Mouse (Mus musculus) stomach, postnatal 0 days (tissue): ENCODE data around the gene Rims3. TPM values are rescaled to one million over a fixed set of nuclear protein-coding genes. Genes with fewer than 3 reads are reported as not detected.

Experiments
- ATAC-seq: fragments of 200-750 bp; cut with Nextera tagmentation; 2 replicates; pipeline ENCODE4 v1.8.0; 2017; ENCODE audit not compliant: low FRiP score, low TSS enrichment
- DNase-seq: peaks from one replicate; pipeline ENCODE4 v3.0.0-alpha.2; 2016; ENCODE audit warnings: low spot score
- H3K27ac ChIP-seq: fragments of 300-500 bp; sonication (generic); replicated peaks from 2 replicates; pipeline ENCODE4 v1.5.1; 2014; ENCODE audit warnings: mild to moderate bottlenecking, control low read depth
- H3K27me3 ChIP-seq: fragments of 300-500 bp; sonication (generic); 2 replicates; pipeline ENCODE4 v1.6.1; 2014; ENCODE audit warnings: low read length; ENCODE audit not compliant: control insufficient read depth, insufficient read depth
- H3K36me3 ChIP-seq: fragments of 300-500 bp; sonication (generic); 2 replicates; pipeline ENCODE4 v1.6.1; 2014; ENCODE audit warnings: low read length, mixed read lengths; ENCODE audit not compliant: control insufficient read depth, insufficient read depth
- H3K4me1 ChIP-seq: fragments of 300-500 bp; sonication (generic); replicated peaks from 2 replicates; pipeline ENCODE4 v1.6.1; 2014; ENCODE audit warnings: antibody characterized with exemption; ENCODE audit not compliant: control insufficient read depth, insufficient read depth
- H3K4me2 ChIP-seq: fragments of 300-500 bp; sonication (generic); replicated peaks from 2 replicates; pipeline ENCODE4 v1.6.1; 2014; ENCODE audit warnings: low read depth, mild to moderate bottlenecking, control low read depth, moderate library complexity
- H3K4me3 ChIP-seq: fragments of 300-500 bp; sonication (generic); 2 replicates; pipeline ENCODE4 v1.5.1; 2014; ENCODE audit warnings: low read depth, low read length, control low read depth
- H3K9ac ChIP-seq: fragments of 300-500 bp; sonication (generic); 2 replicates; pipeline ENCODE4 v1.6.1; 2014; ENCODE audit warnings: mild to moderate bottlenecking, low read length, control low read depth, mixed read lengths
- H3K9me3 ChIP-seq: fragments of 300-500 bp; sonication (generic); 2 replicates; pipeline ENCODE4 v1.6.1; 2016; ENCODE audit warnings: low read length; ENCODE audit not compliant: control insufficient read depth
- CTCF ChIP-seq: IDR thresholded peaks from 2 replicates; pipeline ENCODE4 v1.5.1; 2016; ENCODE audit warnings: antibody characterized with exemption, low read depth, mild to moderate bottlenecking, moderate library complexity
- EP300 ChIP-seq: optimal IDR thresholded peaks from 2 replicates; pipeline ENCODE3; 2016; ENCODE audit warnings: antibody characterized with exemption
- WGBS: fragments of 180-500 bp; shearing (Covaris S2); extraction: QIAGEN DNeasy Blood & Tissue Kit; methylation state at CpG from one replicate; pipeline ENCODE4 v1.1.7; 2014; 5-methylcytosine and 5-hydroxymethylcytosine counted together
- polyA plus RNA-seq: library from polyadenylated mRNA; unstranded; fragments of >200 nt; fragmentation: Nextera tagmentation; extraction: Ambion mirVana; gene quantifications from 2 replicates; pipeline ENCODE4 v1.2.1, GENCODE M21; 2015

Gene Rims3
- polyA plus RNA-seq, 1 experiment from 2014 or later: 0.70 TPM

GRCm38 (mm10) chr4:120850946-120851345, 3.7 kb upstream of the Rims3 start:
- whole genome bisulfite sequencing: 2% methylated on average over 10 of the region's 10 CpGs
- H3K4me1 ChIP-seq: no peaks in the 10 kb centered on the region
- no peak overlapping the region for H3K4me3 ChIP-seq
- no peaks in the 10 kb centered on the region for H3K9me3 ChIP-seq
- H3K27ac ChIP-seq: no peak overlapping the region
- ATAC-seq (no peak), DNase-seq (peak; percentile 80)
- no peaks in the 10 kb centered on the region for H3K27me3 ChIP-seq
- TF ChIP-seq EP300: no peak
- peak; percentile 88 for TF ChIP-seq CTCF
- H3K4me2 ChIP-seq: no peak overlapping the region
- no peak overlapping the region for H3K9ac ChIP-seq
- no peaks in the 10 kb centered on the region for H3K36me3 ChIP-seq

GRCm38 (mm10) chr4:120855360-120856060, 894 bp downstream of the Rims3 start:
- H3K4me3 ChIP-seq: peak overlapping the region; percentile 58
- no peaks in the 10 kb centered on the region for H3K9me3 ChIP-seq
- DNase-seq (no peak), ATAC-seq (no peak)
- no peaks in the 10 kb centered on the region for H3K4me1 ChIP-seq
- H3K9ac ChIP-seq: no peak overlapping the region
- 37% methylated on average over 7 of the region's 7 CpGs for WGBS
- peak overlapping the region; percentile 88 for H3K4me2 ChIP-seq
- no peaks in the 10 kb centered on the region for H3K27me3 ChIP-seq
- no peak for TF ChIP-seq CTCF
- H3K36me3 ChIP-seq: no peaks in the 10 kb centered on the region
- H3K27ac ChIP-seq: no peak overlapping the region

GRCm38 (mm10) chr4:120856376-120856775, 1.8 kb downstream of the Rims3 start:
- 50% methylated on average over 5 of the region's 5 CpGs for WGBS
- H3K36me3 ChIP-seq: no peaks in the 10 kb centered on the region
- no peak overlapping the region for H3K4me3 ChIP-seq
- no peak overlapping the region for H3K9ac ChIP-seq
- H3K4me1 ChIP-seq: no peaks in the 10 kb centered on the region
- H3K27me3 ChIP-seq: no peaks in the 10 kb centered on the region
- no peaks in the 10 kb centered on the region for H3K9me3 ChIP-seq
- H3K27ac ChIP-seq: no peak overlapping the region
- no peak overlapping the region for H3K4me2 ChIP-seq
- TF ChIP-seq EP300: no peak
- TF ChIP-seq CTCF: no peak
- ATAC-seq: no peak
- no peak for DNase-seq

- H3K4me3 ChIP-seq: no peak overlapping the region
- H3K36me3 ChIP-seq: no peaks in the 10 kb centered on the region
- no peak for DNase-seq
- TF ChIP-seq CTCF (no peak), EP300 (no peak)
- no peaks in the 10 kb centered on the region for H3K9me3 ChIP-seq
- 59% methylated on average over 7 of the region's 7 CpGs for WGBS
- H3K27ac ChIP-seq: no peak overlapping the region
- no peaks in the 10 kb centered on the region for H3K27me3 ChIP-seq
- no peak for ATAC-seq
- H3K9ac ChIP-seq: no peak overlapping the region
- no peaks in the 10 kb centered on the region for H3K4me1 ChIP-seq
- H3K4me2 ChIP-seq: no peak overlapping the region
Observed at GRCm38 (mm10) chr4:120859865-120860264, 5.2 kb downstream of the Rims3 start.

GRCm38 (mm10) chr4:120866211-120866610, 11.6 kb downstream of the Rims3 start:
- Histone ChIP-seq H3K27me3 (no peaks in the 10 kb centered on the region), H3K36me3 (no peaks in the 10 kb centered on the region), H3K27ac (no peak overlapping the region), H3K4me1 (no peaks in the 10 kb centered on the region), H3K9ac (no peak overlapping the region), H3K4me2 (no peak overlapping the region), H3K9me3 (no peaks in the 10 kb centered on the region), H3K4me3 (no peak overlapping the region)
- 6% methylated on average over 6 of the region's 6 CpGs for WGBS
- DNase-seq (peak; percentile 77), ATAC-seq (0 out of 2 replicates have a peak, but pooled peaks have one; percentile 39)
- TF ChIP-seq CTCF: no peak
- TF ChIP-seq EP300: no peak

- H3K9ac ChIP-seq: no peak overlapping the region
- H3K4me3 ChIP-seq: no peak overlapping the region
- H3K27ac ChIP-seq: no peak overlapping the region
- H3K9me3 ChIP-seq: no peaks in the 10 kb centered on the region
- H3K4me2 ChIP-seq: no peak overlapping the region
- ATAC-seq (no peak), DNase-seq (no peak)
- H3K27me3 ChIP-seq: no peaks in the 10 kb centered on the region
- TF ChIP-seq EP300: no peak
- TF ChIP-seq CTCF: no peak
- 70% methylated on average over 5 of the region's 5 CpGs for WGBS
- no peaks in the 10 kb centered on the region for H3K36me3 ChIP-seq
- H3K4me1 ChIP-seq: no peaks in the 10 kb centered on the region
Observed at GRCm38 (mm10) chr4:120868246-120868645, 13.6 kb downstream of the Rims3 start.
